Mouse (Mus musculus): ENCODE measurements around the gene Asic1. TPM values are rescaled to one million over a fixed set of nuclear protein-coding genes. Genes with fewer than 3 reads are reported as not detected.
"Not testable (repeated sequence)": the region's sequence is repeated elsewhere in the genome, so short reads cannot be mapped to it uniquely, and the experiment has no call there.

The Asic1 gene
- polyA plus RNA-seq, 1 experiment from 2014 or later = 2.1 TPM

DNA sequence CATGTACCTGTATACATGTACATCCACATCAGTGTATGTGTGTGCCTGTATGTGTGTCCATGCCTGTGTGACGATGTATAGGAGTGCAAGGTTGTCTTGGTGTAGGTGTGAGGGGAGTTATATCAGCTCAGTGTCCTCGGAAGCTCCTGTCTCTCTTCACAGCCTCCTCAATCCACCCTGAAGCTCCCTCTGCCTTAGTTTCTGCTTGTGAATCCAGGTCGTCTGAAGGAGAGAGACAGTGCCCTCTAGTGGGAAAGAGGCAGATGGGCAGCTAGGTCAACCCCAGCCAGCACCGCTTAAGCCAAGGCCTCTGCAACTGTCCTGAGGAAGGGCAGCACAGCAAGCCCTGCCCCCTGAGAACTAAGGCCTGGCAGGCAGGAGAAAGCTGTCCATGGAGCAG, 18.5 kb downstream of the Asic1 start:
- WGBS (ENCODE audit: insufficient replicate concordance) = 0% methylated on average over 4 of the region's 4 CpGs
- H3K9me3 ChIP-seq (replicated peaks; ENCODE audit: control insufficient read depth, low read length) = no peaks in the 10 kb centered on the region
- 0 out of 2 replicates have a peak, but pooled peaks have one; percentile 7 for ATAC-seq (replicated peaks; ENCODE audit: insufficient number of reproducible peaks, low FRiP score, low TSS enrichment)
- H3K9ac ChIP-seq (ENCODE audit: low read depth, low read length) = no peak overlapping the region
- no peak overlapping the region for H3K27ac ChIP-seq (ENCODE audit: low read depth, low read length)
- peaks cover 6% of the 10 kb centered on the region for H3K4me1 ChIP-seq (ENCODE audit: control insufficient read depth, insufficient read depth, low read length)
- peaks cover 9% of the 10 kb centered on the region for H3K27me3 ChIP-seq (ENCODE audit: control insufficient read depth, insufficient read depth, low read length)
- no peak overlapping the region for H3K4me3 ChIP-seq (ENCODE audit: low read depth, low read length)
- H3K36me3 ChIP-seq (ENCODE audit: control insufficient read depth, insufficient read depth, low read length) = no peaks in the 10 kb centered on the region
- H3K4me2 ChIP-seq = no peak overlapping the region

DNA sequence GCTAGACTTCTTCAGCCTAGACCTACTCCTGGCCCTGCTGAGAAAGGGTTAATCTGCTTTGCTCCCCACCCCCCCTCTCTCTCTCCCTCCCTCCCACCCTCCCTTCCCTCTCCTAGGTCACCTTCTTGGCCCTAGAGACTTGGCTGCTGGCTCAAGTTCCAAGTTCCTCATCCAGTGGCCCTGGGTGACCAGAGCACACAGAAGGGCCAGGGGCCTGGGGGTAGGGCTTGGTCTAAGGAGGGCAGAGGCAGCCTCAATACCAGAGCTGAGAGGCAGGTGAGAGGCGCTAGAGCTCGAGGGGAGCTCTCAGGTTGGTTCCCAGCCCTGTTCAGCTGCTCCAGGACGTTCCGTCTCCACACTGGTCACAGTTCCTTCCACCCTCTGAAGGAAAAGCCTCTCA, 20.8 kb downstream of the Asic1 start:
- Histone ChIP-seq H3K36me3 (ENCODE audit: control insufficient read depth, insufficient read depth, low read length) (no peaks in the 10 kb centered on the region), H3K4me3 (ENCODE audit: low read depth, low read length) (no peak overlapping the region), H3K9me3 (replicated peaks; ENCODE audit: control insufficient read depth, low read length) (no peaks in the 10 kb centered on the region), H3K27me3 (ENCODE audit: control insufficient read depth, insufficient read depth, low read length) (peaks cover 9% of the 10 kb centered on the region), H3K9ac (ENCODE audit: low read depth, low read length) (no peak overlapping the region), H3K27ac (ENCODE audit: low read depth, low read length) (no peak overlapping the region), H3K4me2 (no peak overlapping the region), H3K4me1 (ENCODE audit: control insufficient read depth, insufficient read depth, low read length) (peaks cover 16% of the 10 kb centered on the region)
- WGBS (ENCODE audit: insufficient replicate concordance) = 18% methylated on average over 4 of the region's 4 CpGs
- ATAC-seq (replicated peaks; ENCODE audit: insufficient number of reproducible peaks, low FRiP score, low TSS enrichment) = no peak

DNA sequence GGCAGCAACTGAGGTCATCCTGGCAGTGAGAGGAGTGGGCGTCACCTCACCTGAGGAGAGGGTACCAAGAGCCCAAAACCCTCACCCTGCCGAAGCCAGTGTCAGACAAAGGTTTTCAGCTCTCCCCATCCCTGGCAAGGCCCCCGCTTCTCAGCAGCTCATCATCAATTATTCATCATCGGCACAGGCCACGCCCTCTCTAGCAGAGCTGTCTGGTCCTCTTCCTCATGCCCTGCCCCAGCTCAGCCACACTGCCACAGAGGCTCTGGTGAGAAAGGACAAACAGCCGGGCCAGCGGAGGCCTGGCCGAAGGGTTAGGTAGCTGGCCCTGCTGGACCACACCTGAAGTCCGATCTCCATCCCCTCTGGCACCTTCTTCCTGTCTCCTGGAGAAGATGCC, 21.8 kb downstream of the Asic1 start:
- Histone ChIP-seq H3K27me3 (ENCODE audit: control insufficient read depth, insufficient read depth, low read length) (peaks cover 9% of the 10 kb centered on the region), H3K27ac (ENCODE audit: low read depth, low read length) (no peak overlapping the region), H3K9ac (ENCODE audit: low read depth, low read length) (no peak overlapping the region), H3K36me3 (ENCODE audit: control insufficient read depth, insufficient read depth, low read length) (no peaks in the 10 kb centered on the region), H3K4me2 (no peak overlapping the region), H3K9me3 (replicated peaks; ENCODE audit: control insufficient read depth, low read length) (no peaks in the 10 kb centered on the region), H3K4me1 (ENCODE audit: control insufficient read depth, insufficient read depth, low read length) (peaks cover 16% of the 10 kb centered on the region), H3K4me3 (ENCODE audit: low read depth, low read length) (no peak overlapping the region)
- ATAC-seq (replicated peaks; ENCODE audit: insufficient number of reproducible peaks, low FRiP score, low TSS enrichment) = no peak
- WGBS (ENCODE audit: insufficient replicate concordance) = 45% methylated on average over 9 of the region's 9 CpGs

DNA sequence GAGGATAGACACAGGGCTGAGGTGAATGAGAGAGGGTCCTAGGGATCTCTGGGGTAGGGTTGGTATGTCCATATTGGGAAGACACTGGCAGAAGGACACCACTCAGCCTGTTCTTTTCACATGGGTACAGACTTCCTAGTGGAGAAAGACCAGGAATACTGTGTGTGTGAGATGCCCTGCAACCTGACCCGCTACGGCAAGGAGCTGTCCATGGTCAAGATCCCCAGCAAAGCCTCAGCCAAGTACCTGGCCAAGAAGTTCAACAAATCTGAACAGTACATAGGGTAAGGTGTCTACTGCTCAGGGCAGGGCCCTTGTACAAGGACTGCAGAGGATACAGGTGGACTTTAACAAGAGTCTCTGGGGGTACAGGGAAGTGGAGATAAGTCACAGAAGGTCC, 27.1 kb downstream of the Asic1 start:
- Histone ChIP-seq H3K9ac (ENCODE audit: low read depth, low read length) (no peak overlapping the region), H3K36me3 (ENCODE audit: control insufficient read depth, insufficient read depth, low read length) (no peaks in the 10 kb centered on the region), H3K4me3 (ENCODE audit: low read depth, low read length) (no peak overlapping the region), H3K4me2 (no peak overlapping the region), H3K27me3 (ENCODE audit: control insufficient read depth, insufficient read depth, low read length) (peaks cover 8% of the 10 kb centered on the region; the same call in 1 of the 2 replicates), H3K27ac (ENCODE audit: low read depth, low read length) (no peak overlapping the region), H3K4me1 (ENCODE audit: control insufficient read depth, insufficient read depth, low read length) (peaks cover 20% of the 10 kb centered on the region), H3K9me3 (replicated peaks; ENCODE audit: control insufficient read depth, low read length) (no peaks in the 10 kb centered on the region)
- WGBS (ENCODE audit: insufficient replicate concordance) = 6% methylated on average over 2 of the region's 2 CpGs
- ATAC-seq (replicated peaks; ENCODE audit: insufficient number of reproducible peaks, low FRiP score, low TSS enrichment) = no peak

DNA sequence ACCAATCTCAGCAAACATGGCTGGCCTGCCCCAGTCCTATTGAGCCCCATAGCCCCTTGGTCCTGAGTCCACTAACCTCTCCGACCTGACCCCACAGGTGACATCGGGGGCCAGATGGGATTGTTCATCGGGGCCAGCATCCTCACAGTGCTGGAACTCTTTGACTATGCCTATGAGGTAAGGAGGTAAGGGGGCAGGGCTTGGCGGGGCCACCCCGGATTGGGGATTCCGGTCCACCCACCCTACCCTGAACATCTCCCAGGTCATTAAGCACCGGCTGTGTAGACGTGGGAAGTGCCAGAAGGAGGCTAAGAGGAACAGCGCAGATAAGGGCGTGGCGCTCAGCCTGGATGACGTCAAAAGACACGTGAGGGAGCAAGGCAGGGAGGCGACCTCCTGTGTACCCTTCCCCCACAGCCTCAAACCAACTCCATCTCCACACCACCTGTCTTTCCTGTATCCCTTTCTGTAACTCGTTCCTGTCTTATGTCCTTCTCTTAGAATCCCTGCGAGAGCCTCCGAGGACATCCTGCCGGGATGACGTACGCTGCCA, 28.4 kb downstream of the Asic1 start:
- H3K4me2 ChIP-seq = 0 out of 2 replicates have a peak overlapping the region, but pooled peaks have one; percentile 9
- ATAC-seq (replicated peaks; ENCODE audit: insufficient number of reproducible peaks, low FRiP score, low TSS enrichment) = no peak
- H3K4me1 ChIP-seq (ENCODE audit: control insufficient read depth, insufficient read depth, low read length) = peaks cover 31% of the 10 kb centered on the region
- H3K9me3 ChIP-seq (replicated peaks; ENCODE audit: control insufficient read depth, low read length) = no peaks in the 10 kb centered on the region
- peaks cover 7% of the 10 kb centered on the region; the same call in 1 of the 2 replicates for H3K27me3 ChIP-seq (ENCODE audit: control insufficient read depth, insufficient read depth, low read length)
- no peak overlapping the region for H3K4me3 ChIP-seq (ENCODE audit: low read depth, low read length)
- WGBS (ENCODE audit: insufficient replicate concordance) = 27% methylated on average over 20 of the region's 20 CpGs
- no peak overlapping the region for H3K9ac ChIP-seq (ENCODE audit: low read depth, low read length)
- H3K36me3 ChIP-seq (ENCODE audit: control insufficient read depth, insufficient read depth, low read length) = no peaks in the 10 kb centered on the region
- H3K27ac ChIP-seq (ENCODE audit: low read depth, low read length) = no peak overlapping the region

DNA sequence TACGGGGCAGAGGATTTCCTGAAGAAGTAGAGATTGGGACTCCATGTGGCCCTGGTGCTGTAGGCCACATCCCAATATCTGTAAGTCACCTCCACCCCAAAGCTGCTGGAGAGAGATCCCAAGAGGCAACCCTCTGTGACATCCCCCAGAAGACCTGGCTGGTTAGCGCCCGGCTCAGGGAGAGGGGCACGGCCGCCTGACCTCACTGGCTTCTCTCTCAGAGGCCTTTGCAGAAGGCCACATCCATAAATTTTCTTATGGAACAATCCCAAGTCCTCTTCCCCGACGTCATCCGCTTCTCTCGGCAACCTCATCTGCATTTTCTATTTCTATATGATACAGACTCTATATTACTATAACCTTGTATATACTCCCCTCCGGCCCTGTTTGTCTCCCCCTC, 29.5 kb downstream of the Asic1 start:
- Histone ChIP-seq H3K4me1 (ENCODE audit: control insufficient read depth, insufficient read depth, low read length) (peaks cover 38% of the 10 kb centered on the region), H3K36me3 (ENCODE audit: control insufficient read depth, insufficient read depth, low read length) (no peaks in the 10 kb centered on the region), H3K4me3 (ENCODE audit: low read depth, low read length) (no peak overlapping the region), H3K4me2 (no peak overlapping the region), H3K9ac (ENCODE audit: low read depth, low read length) (no peak overlapping the region), H3K27ac (ENCODE audit: low read depth, low read length) (no peak overlapping the region), H3K9me3 (replicated peaks; ENCODE audit: control insufficient read depth, low read length) (no peaks in the 10 kb centered on the region), H3K27me3 (ENCODE audit: control insufficient read depth, insufficient read depth, low read length) (peaks cover 7% of the 10 kb centered on the region; the same call in 1 of the 2 replicates)
- WGBS (ENCODE audit: insufficient replicate concordance) = 87% methylated on average over 10 of the region's 10 CpGs
- no peak for ATAC-seq (replicated peaks; ENCODE audit: insufficient number of reproducible peaks, low FRiP score, low TSS enrichment)

DNA sequence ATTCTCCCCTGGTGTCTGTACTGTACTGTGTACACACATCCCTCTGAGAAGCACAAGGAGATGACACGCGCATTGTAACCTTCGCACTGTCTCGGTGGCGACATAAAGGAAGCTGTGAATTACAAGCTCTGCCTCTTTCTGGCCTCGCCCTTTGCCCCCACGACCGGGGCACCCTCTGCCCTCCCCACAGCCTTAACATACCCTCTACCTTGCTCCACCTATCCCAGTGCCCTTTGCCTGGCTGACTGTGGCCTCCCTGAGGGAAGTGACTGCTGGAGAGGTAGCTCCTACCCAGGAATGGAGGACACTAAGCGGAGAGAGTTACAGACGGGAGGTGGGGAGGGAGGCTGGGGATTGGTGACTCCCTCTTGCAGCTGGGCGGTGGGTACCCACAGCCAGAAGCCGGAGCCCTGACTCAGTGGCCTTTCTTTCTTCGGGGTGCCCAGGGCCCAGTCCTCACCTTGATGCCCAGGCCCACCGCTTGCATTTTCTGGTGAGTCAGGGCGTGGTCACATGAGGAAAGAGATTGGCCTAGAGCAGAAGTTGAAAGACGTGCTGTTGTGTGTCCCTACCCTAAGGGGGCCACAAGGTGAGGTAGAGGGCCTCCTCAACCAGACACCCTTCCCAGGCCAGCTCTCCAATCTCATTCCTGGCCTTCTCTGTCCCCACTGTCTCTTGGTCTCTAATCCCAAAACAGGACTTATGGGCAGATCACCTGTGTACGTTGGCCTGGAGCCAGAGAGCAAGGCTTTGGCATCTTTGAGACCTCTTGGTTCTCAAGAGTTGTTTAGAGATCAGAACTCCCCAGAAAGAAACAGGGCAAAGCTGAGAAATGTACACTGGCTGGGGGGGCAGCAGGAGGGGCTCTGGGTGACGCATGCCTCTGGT, 30.3 kb downstream of the Asic1 start:
- no peak overlapping the region for H3K4me2 ChIP-seq
- peaks cover 36% of the 10 kb centered on the region for H3K4me1 ChIP-seq (ENCODE audit: control insufficient read depth, insufficient read depth, low read length)
- H3K4me3 ChIP-seq (ENCODE audit: low read depth, low read length) = no peak overlapping the region
- no peak overlapping the region for H3K9ac ChIP-seq (ENCODE audit: low read depth, low read length)
- no peak for ATAC-seq (replicated peaks; ENCODE audit: insufficient number of reproducible peaks, low FRiP score, low TSS enrichment)
- H3K9me3 ChIP-seq (replicated peaks; ENCODE audit: control insufficient read depth, low read length) = no peaks in the 10 kb centered on the region
- no peak overlapping the region for H3K27ac ChIP-seq (ENCODE audit: low read depth, low read length)
- 83% methylated on average over 18 of the region's 18 CpGs for WGBS (ENCODE audit: insufficient replicate concordance)
- H3K36me3 ChIP-seq (ENCODE audit: control insufficient read depth, insufficient read depth, low read length) = no peaks in the 10 kb centered on the region; the same call in 1 of the 2 replicates
- peaks cover 7% of the 10 kb centered on the region; the same call in 1 of the 2 replicates for H3K27me3 ChIP-seq (ENCODE audit: control insufficient read depth, insufficient read depth, low read length)

DNA sequence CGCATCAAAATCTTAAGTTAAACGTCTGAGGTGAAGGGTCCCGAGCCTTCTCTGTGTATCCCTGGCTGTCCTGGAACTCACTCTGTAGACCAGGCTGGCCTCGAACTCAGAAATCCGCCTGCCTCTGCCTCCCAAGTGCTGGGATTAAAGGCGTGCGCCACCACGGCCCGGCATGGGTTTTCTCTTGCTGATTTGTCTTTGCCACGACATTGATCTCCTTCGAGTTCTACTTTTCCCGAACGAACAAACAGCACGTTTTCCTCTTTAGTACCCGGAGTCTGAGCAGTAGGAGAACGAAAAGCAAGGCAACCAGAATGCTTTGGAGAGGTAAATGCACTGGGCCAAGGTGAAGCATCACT, 31.5 kb downstream of the Asic1 start:
- H3K9me3 ChIP-seq (replicated peaks; ENCODE audit: control insufficient read depth, low read length); H3K27me3 ChIP-seq (ENCODE audit: control insufficient read depth, insufficient read depth, low read length); H3K36me3 ChIP-seq (ENCODE audit: control insufficient read depth, insufficient read depth, low read length); ATAC-seq (replicated peaks; ENCODE audit: insufficient number of reproducible peaks, low FRiP score, low TSS enrichment): not testable (repeated sequence)
- H3K4me1 ChIP-seq (ENCODE audit: control insufficient read depth, insufficient read depth, low read length) = peaks cover 41% of the 10 kb centered on the region
- peak overlapping the region; percentile 87 for H3K4me3 ChIP-seq (ENCODE audit: low read depth, low read length)
- peak overlapping the region; percentile 98 for H3K9ac ChIP-seq (ENCODE audit: low read depth, low read length)
- WGBS (ENCODE audit: insufficient replicate concordance) = 35% methylated on average over 16 of the region's 16 CpGs
- H3K27ac ChIP-seq (ENCODE audit: low read depth, low read length) = peak overlapping the region; percentile 98; the same call in 1 of the 2 replicates
- H3K4me2 ChIP-seq = peak overlapping the region; percentile 82
